Mouse (Mus musculus): ENCODE results near the gene Gm14781.
"Not testable (repeated sequence)": the region's sequence is repeated elsewhere in the genome, so short reads cannot be mapped to it uniquely, and the experiment has no call there.

DNA sequence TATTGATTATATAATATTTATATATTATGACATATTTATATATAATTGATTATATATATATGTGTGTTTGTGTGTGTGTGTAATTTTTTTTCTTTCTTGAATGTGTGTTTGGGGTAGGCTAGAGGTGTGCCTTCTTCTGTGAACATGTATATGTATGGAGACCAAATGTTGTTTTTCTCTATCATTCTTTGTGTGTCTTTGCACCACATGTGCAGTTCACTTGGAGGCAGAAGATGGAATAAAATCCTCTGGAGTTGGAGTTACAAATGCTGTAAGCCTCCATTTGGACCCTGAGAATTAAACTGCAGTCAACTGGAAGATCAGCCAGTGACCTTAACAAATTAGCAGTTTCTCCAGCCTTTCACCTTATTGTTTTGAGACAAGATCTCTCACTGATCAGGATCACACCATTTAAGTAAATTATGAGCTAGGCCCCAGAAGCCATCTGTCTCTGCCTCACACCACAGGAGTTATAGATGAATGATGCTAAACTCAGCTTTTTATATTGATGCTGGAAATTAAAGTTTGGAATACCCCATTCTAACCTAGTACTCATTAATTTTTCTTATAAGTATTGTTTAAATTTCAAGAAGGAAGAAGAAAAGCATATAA is 23.1 kb downstream of the Gm14781 start:
- not testable (repeated sequence) for TF ChIP-seq POLR2A, CTCF (IDR thresholded peaks at IDR 0.05; ENCODE audit: extremely low read depth, insufficient read depth, low read length)

Measured in cortical plate, adult 2 months (tissue).